Mouse (Mus musculus) kidney, adult 9 months (tissue): ENCODE results near the gene Ppp1r14c.
A peak's percentile ranks its signal among the peaks of the same experiment; 100 is the strongest.
"Not testable (repeated sequence)": the region's sequence is repeated elsewhere in the genome, so short reads cannot be mapped to it uniquely, and the experiment has no call there.

Experiments
- DNase-seq: peaks from one replicate; pipeline ENCODE4 v3.0.0; 2022

Ppp1r14c gene

DNA sequence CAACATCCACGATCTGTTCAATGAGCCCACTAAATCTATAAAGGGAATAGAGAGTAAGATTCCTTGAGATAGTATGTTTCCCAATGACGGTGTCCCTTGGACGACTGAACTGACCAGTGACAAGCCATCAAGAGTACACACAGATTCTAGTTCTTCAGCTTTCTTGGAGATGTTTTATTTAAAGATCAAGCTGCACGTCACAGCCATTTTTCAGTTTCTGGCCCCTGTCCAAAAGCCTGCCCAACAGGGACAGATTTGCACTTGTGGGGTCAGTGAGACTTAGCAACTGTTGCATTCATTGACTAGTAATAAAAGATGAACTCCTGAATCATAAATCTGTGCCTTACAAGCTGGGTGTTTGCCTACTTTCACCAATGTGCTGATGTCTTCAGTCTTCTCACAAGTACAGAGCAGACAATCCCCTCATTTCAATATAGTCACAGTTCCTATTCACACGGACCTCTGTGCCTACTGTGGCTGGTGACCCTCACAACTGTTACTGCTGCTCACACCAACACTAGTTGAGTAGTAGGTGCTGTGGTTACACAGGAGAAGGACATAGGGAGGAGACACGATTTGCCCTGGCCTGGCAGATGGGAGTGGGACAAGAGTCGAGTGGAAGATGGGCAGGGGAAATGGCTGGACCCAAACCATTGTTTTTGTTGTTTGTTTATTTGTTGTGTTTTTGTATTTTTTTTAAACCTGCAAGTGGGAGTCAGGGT is 37.7 kb downstream of the Ppp1r14c start:
- no peak for DNase-seq

- no peak for DNase-seq
These were observed 38.5 kb downstream of the Ppp1r14c start for GRCm38 (mm10) chr10:3404362-3404761.

DNA sequence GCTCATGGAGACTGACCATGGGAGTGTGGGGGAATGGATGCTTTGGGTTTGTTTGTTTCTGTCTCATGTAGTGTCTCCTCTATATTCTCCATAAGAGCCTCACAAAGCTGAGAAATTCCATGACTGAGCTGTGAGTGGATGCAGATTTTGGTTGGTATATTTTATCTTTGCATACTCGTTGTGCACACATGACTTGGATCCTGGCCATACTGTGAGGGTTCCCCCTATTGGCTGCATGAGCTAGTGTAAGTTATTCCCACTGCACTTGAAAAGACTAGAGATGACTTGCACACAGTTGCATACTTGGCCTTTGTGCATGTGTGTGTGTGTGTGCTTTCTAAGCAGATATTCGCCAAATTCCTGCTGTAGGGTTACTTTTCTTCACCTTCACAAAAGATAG is 40.4 kb downstream of the Ppp1r14c start:
- DNase-seq = no peak

DNA sequence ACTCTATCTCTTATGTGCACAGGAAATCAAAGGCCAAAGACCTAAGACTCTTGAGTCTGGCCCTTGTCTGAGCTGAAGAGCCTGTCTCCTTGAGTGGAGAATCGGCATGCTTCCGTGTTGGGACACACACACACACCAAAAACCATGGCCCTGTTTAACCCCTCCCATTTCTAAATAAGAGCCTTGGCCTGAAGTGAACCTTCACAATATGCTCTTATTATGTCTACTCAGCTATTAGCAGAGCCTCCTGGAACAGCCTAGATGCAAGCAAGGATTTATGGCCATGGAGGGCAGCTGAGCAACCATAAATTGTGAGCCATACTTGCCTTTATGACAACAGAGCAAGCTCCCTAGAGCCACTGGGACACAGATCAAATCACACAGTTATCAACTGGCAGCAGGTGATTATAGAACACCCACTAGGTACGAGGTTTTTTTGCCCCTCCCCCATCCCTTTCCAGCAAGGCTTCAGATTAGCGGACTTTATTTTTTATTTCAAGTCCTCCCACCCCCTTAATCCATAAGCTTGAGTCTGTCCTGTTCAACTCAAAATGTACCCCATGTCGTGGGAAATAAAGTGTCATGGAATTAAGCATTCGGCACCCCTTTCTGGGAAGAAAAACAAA is 42.3 kb downstream of the Ppp1r14c start:
- peak; percentile 13 for DNase-seq

DNA sequence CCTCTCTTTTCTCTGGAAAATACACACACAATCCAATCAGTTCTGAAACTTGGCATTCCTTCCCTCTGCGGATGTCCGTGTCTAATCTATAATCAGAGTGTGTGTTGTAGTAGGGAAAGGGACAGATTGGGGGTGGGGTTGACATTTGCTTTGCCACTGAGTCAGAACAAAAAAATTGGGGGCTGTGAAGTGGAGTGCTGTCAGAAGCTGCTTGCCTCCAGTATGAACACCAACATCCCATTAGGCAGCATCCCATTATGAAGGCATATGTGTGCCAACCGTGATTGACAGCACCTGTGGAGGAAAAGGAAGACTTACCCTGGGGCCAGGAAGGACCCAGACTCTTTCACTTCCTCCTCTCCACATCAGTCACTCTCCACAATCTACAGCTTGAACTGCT is 42.8 kb downstream of the Ppp1r14c start:
- DNase-seq = no peak

DNA sequence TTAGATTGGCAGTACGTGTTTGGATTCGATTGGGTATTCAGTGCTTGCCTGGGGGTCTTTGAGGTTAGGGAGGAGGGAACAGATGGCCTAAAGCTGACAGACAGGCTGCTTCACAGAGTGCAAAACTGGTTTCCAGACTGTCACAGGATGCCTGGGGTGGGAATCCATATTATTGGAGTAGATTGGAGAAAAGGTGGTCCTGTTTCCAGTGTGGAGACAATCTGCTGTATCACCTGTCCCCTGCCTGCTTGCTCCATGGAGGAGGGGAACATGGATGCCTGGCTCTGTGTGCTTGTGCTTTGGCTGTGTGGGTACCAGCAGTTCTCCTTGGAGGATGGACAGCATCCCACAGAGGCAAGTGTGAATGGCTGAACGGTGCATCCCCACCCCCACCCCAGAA is 45.4 kb downstream of the Ppp1r14c start:
- no peak for DNase-seq

GRCm38 (mm10) chr10:3411639-3412038 is 45.8 kb downstream of the Ppp1r14c start:
- no peak for DNase-seq

DNA sequence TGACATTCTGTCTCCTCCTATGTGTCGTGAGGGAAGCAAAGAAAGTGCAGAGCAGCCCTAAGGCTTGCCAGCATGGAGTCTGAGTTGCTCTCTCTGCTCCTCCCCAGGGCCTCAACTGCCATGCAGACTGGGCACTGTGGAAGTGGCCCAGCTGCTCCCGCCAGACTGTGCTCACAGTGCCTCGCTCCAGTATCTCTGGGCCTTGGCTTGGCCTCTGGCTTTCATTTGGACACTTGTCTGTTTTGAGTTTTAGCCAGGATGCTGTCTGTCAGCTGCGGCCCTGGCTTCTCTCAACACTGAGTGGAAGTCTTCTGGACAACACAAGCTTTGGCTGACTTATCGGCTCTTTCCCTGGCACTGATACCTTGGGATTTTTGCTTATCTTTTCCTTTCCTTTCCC is 49.0 kb downstream of the Ppp1r14c start:
- DNase-seq = no peak

DNA sequence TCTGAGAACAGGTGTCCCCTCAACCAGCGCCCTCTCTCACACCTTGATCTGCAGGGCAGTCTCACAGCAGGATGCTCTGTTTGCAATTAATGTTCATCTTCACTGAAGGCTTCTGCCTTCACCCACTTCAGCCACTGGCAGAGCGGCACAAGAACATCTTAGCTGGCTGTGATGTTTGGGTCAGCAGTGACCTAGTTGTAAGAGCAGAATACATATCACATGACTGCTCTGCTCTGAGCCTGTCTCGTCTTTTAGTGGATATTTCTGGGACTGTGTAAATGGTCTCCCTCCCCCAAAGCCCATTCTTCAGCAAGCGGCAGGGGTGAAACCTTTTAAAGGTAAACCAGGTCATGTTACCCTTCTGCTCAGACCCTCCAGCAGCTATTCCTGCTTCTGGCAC is 50.7 kb downstream of the Ppp1r14c start:
- no peak for DNase-seq

DNA sequence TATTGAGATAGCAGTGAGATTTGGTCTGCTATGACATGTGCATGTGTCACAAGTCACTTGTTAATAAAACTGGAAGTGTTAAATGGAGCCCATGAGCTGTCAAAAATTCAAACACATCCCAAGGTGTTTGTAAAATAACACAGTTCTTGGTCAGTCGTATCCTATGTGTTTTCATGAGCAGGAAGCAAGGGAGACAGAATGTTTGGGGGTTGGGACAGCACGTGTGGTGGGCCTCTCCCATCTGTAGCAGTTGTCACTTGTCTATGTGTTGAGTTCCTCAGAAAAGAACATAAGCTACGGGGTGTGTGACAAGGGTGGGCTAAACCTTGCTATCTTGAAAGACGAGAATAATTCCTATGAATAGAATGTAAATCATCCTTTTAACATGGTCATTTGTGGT is 51.6 kb downstream of the Ppp1r14c start:
- no peak for DNase-seq

DNA sequence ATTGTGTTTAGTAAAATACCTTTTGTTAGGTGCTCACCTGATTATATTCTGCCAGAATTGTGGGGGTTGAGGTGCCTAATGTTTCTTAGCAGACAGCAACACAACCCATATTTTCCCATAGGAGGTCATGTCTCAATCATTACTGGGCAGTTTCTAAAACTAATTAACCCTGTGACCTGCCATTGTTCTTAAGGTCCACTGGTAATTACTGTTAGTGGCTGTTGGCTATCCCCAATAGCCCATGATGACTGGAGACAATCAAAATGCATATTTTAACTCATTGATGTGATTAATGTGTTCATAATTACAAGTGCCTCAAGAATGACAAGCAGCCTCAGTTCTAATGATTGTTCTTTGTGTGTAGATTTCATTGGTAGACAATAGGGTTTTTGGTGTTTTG is 58.2 kb downstream of the Ppp1r14c start:
- DNase-seq = no peak

DNA sequence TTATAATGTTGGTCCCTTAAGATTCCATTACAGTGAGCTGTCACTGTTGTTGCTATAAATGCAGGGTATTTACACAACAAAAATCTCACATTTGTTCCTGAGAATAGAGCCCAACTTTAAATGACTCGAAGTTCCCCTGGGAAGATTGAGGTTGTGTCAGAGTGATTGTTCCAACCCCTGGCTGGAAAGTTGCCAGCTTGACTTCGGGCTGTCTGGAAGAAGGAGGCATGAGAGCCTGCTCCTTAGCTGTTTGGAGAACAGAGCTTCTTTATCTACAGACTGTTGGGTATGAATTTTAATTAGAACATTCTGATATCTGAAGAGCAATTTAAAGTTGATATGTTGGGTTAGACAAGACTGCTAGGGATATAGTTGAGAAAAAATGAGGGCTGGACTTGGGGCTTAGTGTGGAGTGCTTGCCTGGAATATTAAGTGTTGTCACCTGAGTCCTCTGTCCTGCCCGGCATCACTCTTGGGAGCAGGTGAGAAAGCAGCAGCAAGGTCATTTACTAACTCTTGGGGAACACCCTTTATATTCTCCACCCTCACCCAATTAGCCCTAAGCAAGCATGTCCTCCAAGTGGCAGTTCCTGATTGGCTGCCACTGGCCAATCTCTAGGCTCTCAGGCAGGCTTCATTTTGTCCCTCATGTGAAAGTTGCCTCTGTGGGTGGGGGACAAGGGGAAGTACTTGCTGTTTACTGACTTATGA is 62.0 kb downstream of the Ppp1r14c start:
- DNase-seq = no peak

- no peak for DNase-seq
These were observed 69.1 kb downstream of the Ppp1r14c start for GRCm38 (mm10) chr10:3434848-3435474.

- DNase-seq = no peak
These were observed 75.0 kb downstream of the Ppp1r14c start for GRCm38 (mm10) chr10:3440722-3441471.

- DNase-seq = not testable (repeated sequence)
These were observed 80.9 kb downstream of the Ppp1r14c start for GRCm38 (mm10) chr10:3446748-3447147.

- DNase-seq = no peak
These were observed 82.8 kb downstream of the Ppp1r14c start for GRCm38 (mm10) chr10:3448699-3449098.

- no peak for DNase-seq
These were observed 86.1 kb downstream of the Ppp1r14c start for GRCm38 (mm10) chr10:3451930-3452329.

DNA sequence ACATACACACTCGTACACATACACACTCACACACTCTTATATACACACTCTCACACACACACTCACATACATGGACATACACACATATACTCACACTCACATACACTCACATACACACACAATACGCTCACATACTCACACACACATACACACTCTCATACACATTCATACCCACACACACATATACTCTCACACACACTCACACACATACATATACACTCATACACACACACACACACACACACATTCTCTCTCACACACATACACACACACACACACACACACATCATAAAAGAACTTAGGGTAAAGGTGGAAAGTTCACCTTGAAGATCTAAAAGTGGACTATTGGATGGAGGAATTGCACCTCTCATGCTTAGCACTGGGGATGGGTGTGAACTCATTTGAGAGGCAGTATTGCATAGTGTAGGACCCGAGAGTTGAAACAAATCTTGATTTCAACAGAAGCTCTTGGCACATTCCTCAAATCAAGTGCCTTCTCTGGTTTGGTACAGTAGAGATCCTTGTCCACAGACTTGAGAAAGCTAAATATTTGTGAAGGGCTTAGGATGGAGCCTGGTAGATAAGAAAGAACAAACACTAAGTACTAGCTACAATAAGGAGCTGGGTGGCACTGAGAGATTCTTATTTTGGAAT is 87.1 kb downstream of the Ppp1r14c start:
- DNase-seq = no peak

GRCm38 (mm10) chr10:3458686-3459085 is 92.8 kb downstream of the Ppp1r14c start:
- no peak for DNase-seq

- no peak for DNase-seq
These were observed 95.0 kb downstream of the Ppp1r14c start for GRCm38 (mm10) chr10:3460841-3461240.

DNA sequence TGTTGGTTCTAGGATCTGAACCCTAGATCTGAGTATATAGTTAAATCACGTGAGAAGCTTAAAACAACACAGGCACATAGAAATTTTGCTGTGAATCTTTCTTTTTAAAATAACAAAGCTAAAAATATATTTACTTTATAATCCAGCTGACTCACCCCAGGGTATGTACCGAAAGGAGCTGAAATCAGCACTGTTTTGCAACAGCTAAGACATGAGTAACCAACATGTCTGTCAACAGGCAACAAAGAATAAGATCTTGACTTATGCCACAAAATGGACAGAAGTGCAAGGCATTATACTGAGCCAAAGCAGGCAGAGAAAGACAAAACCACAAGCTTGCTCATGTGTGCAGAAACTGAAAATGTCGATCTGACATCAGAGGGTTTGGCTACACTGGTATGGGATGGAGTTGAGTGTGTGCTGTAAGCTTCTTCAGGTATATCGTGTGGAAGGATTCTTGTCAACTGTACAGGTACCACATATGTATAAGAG is 100.3 kb downstream of the Ppp1r14c start:
- no peak for DNase-seq

DNA sequence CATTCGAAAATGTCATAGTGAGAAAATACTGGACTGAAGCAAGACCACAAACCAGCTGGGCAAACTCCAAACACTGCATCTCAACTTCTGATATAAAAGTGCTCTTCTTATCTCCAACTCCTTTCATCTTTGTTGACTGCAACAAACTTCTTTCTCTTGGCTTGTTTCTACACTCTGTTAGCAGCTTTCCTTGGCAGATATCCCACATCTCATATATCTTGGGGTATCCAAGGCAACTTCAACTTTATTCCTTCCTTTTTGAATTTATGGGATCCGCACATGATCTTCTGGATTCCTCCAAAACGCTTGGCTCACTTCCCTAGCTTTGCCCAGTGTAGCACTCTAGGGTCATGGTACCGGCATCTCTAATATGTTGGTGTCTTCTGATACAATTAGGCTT is 102.7 kb downstream of the Ppp1r14c start:
- DNase-seq = no peak
